In the genomic region with DNA sequence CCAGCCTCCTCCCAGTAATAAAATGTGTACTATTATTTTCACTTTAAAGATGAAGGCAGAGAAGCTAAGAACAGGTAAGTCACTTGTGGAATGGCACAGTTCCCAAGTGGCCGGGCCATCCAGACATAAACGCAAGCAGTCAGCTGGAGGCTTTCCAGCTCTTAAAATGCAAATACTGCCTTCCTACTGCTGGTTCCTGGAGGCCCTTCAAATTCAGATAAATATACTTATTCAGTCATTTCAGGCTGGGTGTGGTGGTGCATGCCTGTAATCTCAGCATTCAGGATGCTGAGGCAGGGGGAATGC, we compare ENCODE assay signal across 8 mouse cellular contexts. TPM values are rescaled to one million over a fixed set of nuclear protein-coding genes. Genes with fewer than 3 reads are reported as not detected.
DNase-seq lines count a peak whose midpoint lies in the region; ATAC-seq and TF ChIP-seq lines count a peak whose summit lies in the region.

No protein-coding gene starts in this region.

- peaks cover 39% of the 10 kb centered on the region for H3K27me3 ChIP-seq in E14TG2a.4 (ENCODE audit: insufficient read depth, low read length)
- no peaks in the 10 kb centered on the region for H3K27me3 ChIP-seq in embryonic facial prominence, embryonic 10.5 days (replicated peaks; ENCODE audit: low read depth, poor library complexity, severe bottlenecking)
- H3K27me3 ChIP-seq in intestine, embryonic 15.5 days (replicated peaks), result no peaks in the 10 kb centered on the region
- no peaks in the 10 kb centered on the region for H3K27me3 ChIP-seq in lung, postnatal 0 days (replicated peaks; ENCODE audit: insufficient read depth, low read length)

- no peak overlapping the region for H3K9ac ChIP-seq in intestine, embryonic 15.5 days
- H3K9ac ChIP-seq in lung, postnatal 0 days (replicated peaks; ENCODE audit: low read depth), result peak overlapping the region; percentile 52; the same call in 1 of the 2 replicates

- peak; percentile 91 for TF ChIP-seq EP300 in lung, postnatal 0 days (IDR thresholded peaks at IDR 0.05)

- ATAC-seq in intestine, embryonic 15.5 days, result no peak
- peak; percentile 64 for ATAC-seq in lung, postnatal 0 days

- peak overlapping the region; percentile 74; the same call in 1 of the 2 replicates for H3K4me3 ChIP-seq in E14TG2a.4 (replicated peaks; ENCODE audit: low read length)
- H3K4me3 ChIP-seq in embryonic facial prominence, embryonic 10.5 days, result peak overlapping the region; percentile 66
- H3K4me3 ChIP-seq in intestine, embryonic 15.5 days (replicated peaks), result peak overlapping the region; percentile 56
- H3K4me3 ChIP-seq in lung, postnatal 0 days (ENCODE audit: low read depth, low read length), result peak overlapping the region; percentile 55; the same call in 1 of the 2 replicates

- no peaks in the 10 kb centered on the region for H3K36me3 ChIP-seq in E14TG2a.4 (ENCODE audit: insufficient read depth, low read length)
- H3K36me3 ChIP-seq in embryonic facial prominence, embryonic 10.5 days (replicated peaks), result no peaks in the 10 kb centered on the region
- H3K36me3 ChIP-seq in intestine, embryonic 15.5 days, result no peaks in the 10 kb centered on the region
- H3K36me3 ChIP-seq in lung, postnatal 0 days (ENCODE audit: insufficient read depth, low read length), result no peaks in the 10 kb centered on the region

- H3K4me1 ChIP-seq in E14TG2a.4 (replicated peaks; ENCODE audit: low read depth, low read length), result peaks cover 34% of the 10 kb centered on the region
- H3K4me1 ChIP-seq in embryonic facial prominence, embryonic 10.5 days, result peaks cover 22% of the 10 kb centered on the region
- H3K4me1 ChIP-seq in intestine, embryonic 15.5 days (replicated peaks), result peaks cover 15% of the 10 kb centered on the region
- 0 out of 2 replicates have a peak, but pooled peaks cover 4% of the 10 kb centered on the region for H3K4me1 ChIP-seq in lung, postnatal 0 days (ENCODE audit: insufficient read depth, low read depth, low read length)

- H3K27ac ChIP-seq in embryonic facial prominence, embryonic 10.5 days (replicated peaks), result peak overlapping the region; percentile 95
- peak overlapping the region; percentile 97 for H3K27ac ChIP-seq in intestine, embryonic 15.5 days
- H3K27ac ChIP-seq in lung, postnatal 0 days (ENCODE audit: low read length), result peak overlapping the region; percentile 98

- 45% methylated on average over 2 of the region's 2 CpGs for WGBS in embryonic facial prominence, embryonic 10.5 days
- 1% methylated on average over 2 of the region's 2 CpGs for WGBS in intestine, embryonic 15.5 days
- WGBS in lung, postnatal 0 days, result 6% methylated on average over 2 of the region's 2 CpGs

- H3K4me2 ChIP-seq in intestine, embryonic 15.5 days (replicated peaks), result peak overlapping the region; percentile 67
- peak overlapping the region; percentile 60 for H3K4me2 ChIP-seq in lung, postnatal 0 days (replicated peaks; ENCODE audit: low read depth, low read length)

- DNase-seq in embryonic facial prominence, embryonic 10.5 days (ENCODE audit: low spot score), result no peak
- DNase-seq in lung, postnatal 0 days (ENCODE audit: low spot score), result peak; percentile 93
- no peak for DNase-seq in testis, postnatal 14 days (ENCODE audit: low spot score)
- no peak for DNase-seq in urinary bladder, postnatal 14 days (ENCODE audit: low spot score)
- no peak for DNase-seq in T-cell, adult 2 months (ENCODE audit: low spot score)
- no peak for DNase-seq in cerebellum, adult 18-20 months

- H3K9me3 ChIP-seq in E14TG2a.4 (ENCODE audit: low read length), result peaks cover 10% of the 10 kb centered on the region; the same call in 1 of the 2 replicates
- no peaks in the 10 kb centered on the region for H3K9me3 ChIP-seq in embryonic facial prominence, embryonic 10.5 days
- H3K9me3 ChIP-seq in intestine, embryonic 15.5 days, result no peaks in the 10 kb centered on the region
- H3K9me3 ChIP-seq in lung, postnatal 0 days (ENCODE audit: low read length), result no peaks in the 10 kb centered on the region

- TF ChIP-seq CTCF in E14TG2a.4 (conservative IDR thresholded peaks at IDR 0.05; ENCODE audit: low read length), result no peak
- TF ChIP-seq CTCF in lung, postnatal 0 days (IDR thresholded peaks at IDR 0.05), result no peak

RNA-seq across cellular contexts. Expression of gene Skor1, which starts 39.0 kb away (rescaled TPM):
- 0.06 and 0.10 TPM in 2 replicates for polyA plus RNA-seq in embryonic facial prominence, embryonic 10.5 days (2016; fragmentation: Nextera tagmentation; extraction: Ambion mirVana)
- not detected in 2 replicates for polyA plus RNA-seq in intestine, embryonic 15.5 days (2015; fragmentation: Nextera tagmentation; extraction: Ambion mirVana)
- polyA plus RNA-seq in lung, postnatal 0 days (2015; fragmentation: Nextera tagmentation; extraction: Ambion mirVana), result 0.04 TPM in 1 of 2 replicates, not detected in the other
